Mouse (Mus musculus) heart, embryonic 11.5 days (tissue): ENCODE measurements around the gene Srprb. TPM values are rescaled to one million over a fixed set of nuclear protein-coding genes. Genes with fewer than 3 reads are reported as not detected.

Source experiments
- ATAC-seq: fragments of 200-750 bp; cut with Nextera tagmentation; replicated peaks from 2 replicates; pipeline ENCODE4 v1.8.0; 2017; ENCODE audit warnings: moderate library complexity; ENCODE audit not compliant: insufficient number of reproducible peaks, low FRiP score, low TSS enrichment
- H3K27ac ChIP-seq: fragments of 300-500 bp; sonication (generic); 2 replicates; pipeline ENCODE4 v1.5.1; 2014; ENCODE audit warnings: mild to moderate bottlenecking, low read depth, low read length
- H3K27me3 ChIP-seq: fragments of 300-500 bp; sonication (generic); 2 replicates; pipeline ENCODE4 v1.6.1; 2014; ENCODE audit warnings: mild to moderate bottlenecking, low read length, mixed read lengths; ENCODE audit not compliant: control insufficient read depth, insufficient read depth
- H3K36me3 ChIP-seq: fragments of 300-500 bp; sonication (generic); 2 replicates; pipeline ENCODE4 v1.6.1; 2014; ENCODE audit warnings: mild to moderate bottlenecking, low read length, moderate library complexity, mixed read lengths; ENCODE audit not compliant: control insufficient read depth, insufficient read depth
- H3K4me1 ChIP-seq: fragments of 300-500 bp; sonication (generic); 2 replicates; pipeline ENCODE4 v1.6.1; 2014; ENCODE audit warnings: low read length; ENCODE audit not compliant: control insufficient read depth, insufficient read depth
- H3K4me2 ChIP-seq: fragments of 300-500 bp; sonication (generic); 2 replicates; pipeline ENCODE4 v1.6.1; 2014; ENCODE audit warnings: mild to moderate bottlenecking, moderate library complexity
- H3K4me3 ChIP-seq: fragments of 300-500 bp; sonication (generic); 2 replicates; pipeline ENCODE4 v1.5.1; 2014; ENCODE audit warnings: low read depth, low read length
- H3K9ac ChIP-seq: fragments of 300-500 bp; sonication (generic); 2 replicates; pipeline ENCODE4 v1.6.1; 2014; ENCODE audit warnings: mild to moderate bottlenecking, low read depth, low read length, moderate library complexity
- H3K9me3 ChIP-seq: fragments of 300-500 bp; sonication (generic); replicated peaks from 2 replicates; pipeline ENCODE4 v1.6.1; 2016; ENCODE audit warnings: low read length; ENCODE audit not compliant: control insufficient read depth
- WGBS: fragments of 180-500 bp; shearing (Covaris S2); extraction: QIAGEN DNeasy Blood & Tissue Kit; methylation state at CpG from one replicate; pipeline ENCODE4 v1.1.7; 2014; ENCODE audit not compliant: insufficient replicate concordance; 5-methylcytosine and 5-hydroxymethylcytosine counted together
- polyA plus RNA-seq: library from polyadenylated mRNA; unstranded; fragments of >200 nt; fragmentation: Nextera tagmentation; extraction: Ambion mirVana; gene quantifications from 2 replicates; pipeline ENCODE4 v1.2.1, GENCODE M21; 2014

Srprb gene
- polyA plus RNA-seq, 1 experiment from 2014 or later, result 47.3 TPM

DNA sequence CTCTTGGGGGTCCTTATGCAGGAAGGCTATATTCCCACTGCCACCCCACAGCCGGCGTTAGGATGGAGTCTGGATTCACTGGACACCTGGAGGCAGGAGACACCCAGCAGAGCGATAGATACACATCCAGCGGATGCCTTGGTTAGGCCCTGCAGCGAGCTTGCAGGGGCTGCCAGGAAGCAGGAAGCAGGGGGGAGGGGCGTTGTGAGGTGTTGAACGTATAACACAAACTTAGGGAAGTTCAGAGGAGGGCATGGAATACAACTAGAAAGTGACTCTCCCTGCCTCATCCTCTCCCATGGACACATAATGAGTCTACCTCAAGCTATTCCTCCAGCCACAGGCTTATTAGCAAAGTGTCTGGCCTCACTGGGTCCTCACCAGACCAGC, 31.1 kb upstream of the Srprb start:
- Histone ChIP-seq H3K9ac (no peak overlapping the region), H3K27ac (no peak overlapping the region), H3K4me1 (0 out of 2 replicates have a peak, but pooled peaks cover 2% of the 10 kb centered on the region), H3K4me3 (no peak overlapping the region), H3K4me2 (no peak overlapping the region), H3K27me3 (no peaks in the 10 kb centered on the region), H3K36me3 (no peaks in the 10 kb centered on the region), H3K9me3 (no peaks in the 10 kb centered on the region)
- ATAC-seq, result no peak
- 50% methylated on average over 7 of the region's 7 CpGs for WGBS

GRCm38 (mm10) chr9:103232232-103233005, 30.5 kb upstream of the Srprb start:
- Histone ChIP-seq H3K4me2 (no peak overlapping the region), H3K27me3 (no peaks in the 10 kb centered on the region), H3K36me3 (no peaks in the 10 kb centered on the region), H3K9me3 (no peaks in the 10 kb centered on the region), H3K27ac (no peak overlapping the region), H3K4me1 (0 out of 2 replicates have a peak, but pooled peaks cover 2% of the 10 kb centered on the region), H3K4me3 (no peak overlapping the region), H3K9ac (no peak overlapping the region)
- no peak for ATAC-seq
- WGBS, result 83% methylated on average over 7 of the region's 7 CpGs

DNA sequence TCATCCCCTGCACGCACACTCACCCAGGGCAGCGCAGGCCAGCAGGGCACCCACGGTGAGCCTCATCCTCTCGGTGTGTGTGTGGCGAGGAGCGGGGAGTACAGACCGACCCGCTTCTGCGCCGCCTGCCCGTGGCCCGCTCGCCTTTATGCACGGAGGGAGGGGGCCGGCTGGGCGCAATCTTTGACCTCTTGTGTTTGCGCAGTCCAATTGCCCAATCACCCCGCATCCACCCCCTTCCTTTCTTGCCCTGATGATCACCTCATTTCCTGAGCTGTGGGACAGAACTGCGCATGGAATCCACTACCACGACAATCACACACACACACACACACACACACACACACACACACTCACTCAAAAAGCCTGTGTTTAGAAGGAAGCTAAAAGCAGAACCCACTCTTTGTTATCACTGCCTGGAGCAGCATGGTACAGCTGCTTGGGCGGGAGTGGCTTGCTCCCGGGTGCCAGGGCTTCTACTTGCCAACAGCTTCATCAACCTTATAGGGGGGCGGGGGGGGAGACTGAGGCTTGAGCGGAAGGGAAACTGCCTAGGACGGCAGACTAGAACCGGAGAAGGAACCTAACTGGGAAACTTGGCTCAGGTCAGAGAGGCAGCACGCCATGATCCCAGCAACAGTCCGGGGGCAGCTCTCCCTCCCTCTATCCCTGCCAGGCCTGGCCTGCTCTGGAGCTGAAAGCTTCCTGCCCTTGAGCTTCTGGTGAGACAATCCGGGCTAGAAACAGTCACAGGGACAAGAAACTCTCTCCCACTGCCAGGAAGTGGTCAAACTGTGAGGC, 28.4 kb upstream of the Srprb start, which contains the start of the genes Gm20425 and Trf:
Gene Gm20425 (minus strand): TSS at position 157 of the 801 bp plus-strand sequence.
Gene Trf (minus strand): TSS at position 294 of the 801 bp plus-strand sequence.
- H3K4me2 ChIP-seq, result peak within 1 kb of the TSS; percentile 54
- H3K9ac ChIP-seq, result peak within 1 kb of the TSS; percentile 50
- 44% methylated on average over 28 of the region's 29 CpGs for WGBS
- H3K27me3 ChIP-seq, result no peaks in the 10 kb centered on the region
- H3K9me3 ChIP-seq, result no peaks in the 10 kb centered on the region
- ATAC-seq, result no peak; the same call in 1 of the 2 replicates
- 0 out of 2 replicates have a peak within 1 kb of the TSS, but pooled peaks have one; percentile 17 for H3K4me3 ChIP-seq
- peak within 1 kb of the TSS; percentile 72; the same call in 1 of the 2 replicates for H3K27ac ChIP-seq
- H3K36me3 ChIP-seq, result no peaks in the 10 kb centered on the region
- H3K4me1 ChIP-seq, result 0 out of 2 replicates have a peak, but pooled peaks cover 2% of the 10 kb centered on the region

DNA sequence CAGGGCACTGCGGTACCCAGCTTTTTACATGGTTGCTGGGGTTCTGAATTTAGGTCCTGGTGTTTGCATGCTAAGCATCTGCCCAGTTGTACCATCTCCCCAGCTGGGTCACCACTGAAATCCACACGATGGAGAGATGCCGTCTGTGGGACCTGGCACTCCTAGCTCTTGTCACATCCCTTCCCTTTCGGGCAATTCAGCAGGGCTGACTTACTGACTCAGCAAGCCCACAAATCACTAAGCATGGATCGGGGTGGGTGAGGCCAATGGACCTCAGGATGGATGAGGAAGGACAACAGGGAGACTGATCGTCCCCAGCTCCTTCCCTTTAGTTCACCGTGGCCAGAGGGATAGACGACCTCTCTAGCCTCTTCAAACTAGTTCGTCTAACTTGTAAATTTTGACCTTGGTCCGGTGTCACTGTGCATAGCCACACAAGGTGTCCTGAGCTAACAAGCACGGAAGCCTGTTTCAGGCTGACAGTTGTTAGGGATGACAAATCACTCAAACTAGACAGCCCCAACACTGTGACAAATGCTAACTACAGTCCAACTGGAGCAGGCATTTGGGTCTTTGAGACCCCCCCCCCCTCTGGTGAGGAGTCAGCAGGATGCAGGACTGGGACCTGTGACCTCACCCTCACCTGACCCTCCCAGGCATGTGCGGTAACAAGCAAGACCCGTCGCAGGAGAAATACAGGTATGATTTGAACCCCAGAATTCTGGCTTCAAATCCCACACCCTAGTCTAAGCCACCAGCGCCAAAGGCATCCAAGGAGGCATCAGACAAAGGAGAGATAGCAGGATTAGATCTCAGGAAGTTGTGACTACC, 27.3 kb upstream of the Srprb start:
- WGBS, result 83% methylated on average over 15 of the region's 15 CpGs
- no peak overlapping the region for H3K4me2 ChIP-seq
- H3K9ac ChIP-seq, result no peak overlapping the region
- H3K4me3 ChIP-seq, result 0 out of 2 replicates have a peak overlapping the region, but pooled peaks have one; percentile 8
- no peak overlapping the region for H3K27ac ChIP-seq
- H3K27me3 ChIP-seq, result no peaks in the 10 kb centered on the region
- no peaks in the 10 kb centered on the region for H3K9me3 ChIP-seq
- no peak for ATAC-seq
- H3K36me3 ChIP-seq, result no peaks in the 10 kb centered on the region
- H3K4me1 ChIP-seq, result 0 out of 2 replicates have a peak, but pooled peaks cover 2% of the 10 kb centered on the region

GRCm38 (mm10) chr9:103228370-103229003, 26.6 kb upstream of the Srprb start:
- ATAC-seq, result no peak
- no peak overlapping the region for H3K27ac ChIP-seq
- H3K9ac ChIP-seq, result no peak overlapping the region
- 77% methylated on average over 13 of the region's 13 CpGs for WGBS
- H3K27me3 ChIP-seq, result no peaks in the 10 kb centered on the region
- H3K9me3 ChIP-seq, result no peaks in the 10 kb centered on the region
- 0 out of 2 replicates have a peak, but pooled peaks cover 2% of the 10 kb centered on the region for H3K4me1 ChIP-seq
- H3K4me2 ChIP-seq, result no peak overlapping the region
- no peak overlapping the region for H3K4me3 ChIP-seq
- no peaks in the 10 kb centered on the region for H3K36me3 ChIP-seq

GRCm38 (mm10) chr9:103227760-103228159, 25.8 kb upstream of the Srprb start:
- H3K9me3 ChIP-seq, result no peaks in the 10 kb centered on the region
- no peak for ATAC-seq
- 80% methylated on average over 16 of the region's 16 CpGs for WGBS
- no peaks in the 10 kb centered on the region for H3K36me3 ChIP-seq
- no peaks in the 10 kb centered on the region for H3K27me3 ChIP-seq
- no peak overlapping the region for H3K9ac ChIP-seq
- H3K4me1 ChIP-seq, result 0 out of 2 replicates have a peak, but pooled peaks cover 2% of the 10 kb centered on the region
- H3K4me2 ChIP-seq, result no peak overlapping the region
- H3K4me3 ChIP-seq, result no peak overlapping the region
- H3K27ac ChIP-seq, result no peak overlapping the region

- 89% methylated on average over 15 of the region's 15 CpGs for WGBS
- H3K4me2 ChIP-seq, result no peak overlapping the region
These were observed 24.9 kb upstream of the Srprb start for GRCm38 (mm10) chr9:103226806-103227205.

More at GRCm38 (mm10) chr9:103226806-103227205, 24.9 kb upstream of the Srprb start:
- H3K4me1 ChIP-seq, result 0 out of 2 replicates have a peak, but pooled peaks cover 2% of the 10 kb centered on the region
- H3K9me3 ChIP-seq, result no peaks in the 10 kb centered on the region
- H3K36me3 ChIP-seq, result no peaks in the 10 kb centered on the region
- H3K9ac ChIP-seq, result no peak overlapping the region
- H3K4me3 ChIP-seq, result no peak overlapping the region
- no peak for ATAC-seq
- no peaks in the 10 kb centered on the region for H3K27me3 ChIP-seq
- H3K27ac ChIP-seq, result no peak overlapping the region
